Mouse (Mus musculus) cerebellum, postnatal 10 days (tissue): ENCODE measurements around the gene Shroom1.
A peak's percentile ranks its signal among the peaks of the same experiment; 100 is the strongest.
"Not testable (repeated sequence)": the region's sequence is repeated elsewhere in the genome, so short reads cannot be mapped to it uniquely, and the experiment has no call there.

Source experiments
- DNase-seq, 2 experiments: peaks; one replicate each; pipeline ENCODE4 v3.0.0; 2021; ENCODE audit warnings: mixed read lengths in 2 of 2

The Shroom1 gene

DNA sequence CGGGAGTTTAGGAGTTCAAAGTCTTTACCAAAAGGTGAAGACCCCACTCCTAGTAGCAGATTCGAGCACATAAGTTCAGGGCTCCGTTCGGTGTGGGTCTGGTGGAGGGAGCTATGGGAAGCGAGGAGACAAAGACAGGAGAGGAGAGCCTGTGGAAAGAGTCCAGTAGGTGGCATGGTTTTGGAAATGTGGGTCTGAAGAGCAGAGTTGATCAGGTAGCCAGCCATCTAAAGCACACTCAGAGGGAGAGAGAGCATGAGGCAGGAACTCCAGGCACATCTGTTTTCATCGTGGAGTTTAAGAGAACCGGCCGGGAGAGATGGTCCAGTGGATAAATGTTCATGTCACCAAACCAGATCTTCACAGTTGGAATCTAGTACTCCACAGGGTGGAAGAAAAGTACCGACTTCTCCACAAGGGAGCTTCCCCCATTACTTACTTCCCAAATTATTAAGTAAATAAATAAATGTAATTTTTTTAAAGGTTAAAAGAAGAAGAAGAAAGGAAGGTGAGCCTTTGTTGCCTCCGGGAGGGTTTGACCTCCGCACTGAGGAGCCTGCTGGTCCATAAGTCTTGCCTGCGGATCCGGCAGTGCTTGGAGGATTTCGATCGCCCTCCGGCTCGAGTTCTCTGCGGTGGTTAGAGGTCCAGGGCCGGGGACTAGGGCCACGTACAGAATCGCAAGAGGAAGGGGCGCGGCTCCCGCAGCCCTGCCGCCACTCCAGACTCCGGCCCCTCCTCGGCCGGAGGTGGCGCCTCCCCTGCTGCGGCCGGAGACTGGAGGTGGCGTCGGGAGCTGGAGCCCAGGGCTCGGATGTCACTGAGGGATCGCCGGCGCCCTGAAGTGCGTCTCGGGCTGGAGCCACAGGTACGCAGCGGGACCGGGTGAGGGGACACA is at the start of gene Shroom1, which contains the start of gene Gm10447:
TSS of gene Shroom1 (plus strand) at position 732 of the 898 bp plus-strand sequence.
TSS of gene Gm10447 (minus strand) at position 637 of the 898 bp plus-strand sequence.
- DNase-seq: peak; percentile 63 to 73

DNA sequence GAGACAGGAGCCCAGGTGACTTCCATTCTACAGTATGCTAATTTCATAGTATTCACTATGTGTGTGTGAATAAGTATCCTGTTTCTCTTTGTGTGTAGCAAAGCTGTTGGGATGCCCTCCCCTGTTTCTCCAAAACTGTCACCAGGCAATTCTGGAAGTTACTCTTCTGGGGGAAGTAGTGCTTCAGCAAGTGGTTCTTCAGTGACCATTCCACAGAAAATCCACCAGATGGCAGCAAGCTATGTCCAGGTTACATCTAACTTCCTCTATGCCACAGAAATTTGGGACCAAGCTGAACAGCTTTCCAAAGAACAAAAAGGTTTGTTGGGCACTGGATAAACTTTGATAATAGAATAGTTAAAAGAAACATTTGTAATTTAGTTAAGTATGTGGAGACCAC is 45.3 kb upstream of the Shroom1 start:
- peak in 1 of 2 experiments; percentile 48 for DNase-seq

DNA sequence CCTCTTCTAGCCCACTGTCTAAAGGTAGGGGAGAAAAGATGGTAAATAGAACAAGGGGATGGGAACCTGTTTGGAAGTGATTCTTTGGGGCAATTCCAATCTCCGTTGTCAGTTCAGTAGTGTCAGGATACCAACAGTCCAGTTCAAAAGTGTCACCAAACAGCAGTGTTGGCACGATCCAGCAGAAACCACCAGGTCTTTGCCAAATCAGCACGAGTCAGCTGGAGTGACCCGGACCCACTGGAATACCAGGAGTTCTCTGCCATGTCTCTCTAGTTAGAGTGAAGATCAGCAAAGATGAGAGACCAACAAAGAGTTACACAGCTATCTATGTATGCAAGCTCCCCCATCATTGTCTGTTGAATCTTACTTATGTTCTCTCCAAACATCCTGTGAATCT is 43.1 kb upstream of the Shroom1 start:
- DNase-seq: no peak

DNA sequence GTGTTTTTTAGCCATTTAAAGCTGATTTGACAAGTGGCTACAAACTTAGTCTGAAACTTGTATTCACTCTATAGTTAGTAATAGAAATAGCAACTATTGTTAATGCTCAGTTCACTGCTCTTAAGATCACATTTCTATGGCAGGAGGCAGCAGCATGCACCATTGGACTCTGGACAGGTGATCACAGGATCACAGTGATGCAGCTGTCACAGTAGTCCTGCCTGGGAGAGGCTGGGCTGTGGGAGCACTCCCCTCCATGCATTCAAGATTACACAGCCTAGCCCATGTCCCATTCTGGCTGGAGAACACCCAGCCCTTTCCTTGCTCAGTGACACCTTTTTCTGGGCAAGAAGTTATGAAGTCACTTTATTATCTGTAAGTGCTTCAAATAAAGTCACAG is 39.0 kb upstream of the Shroom1 start:
- no peak for DNase-seq

DNA sequence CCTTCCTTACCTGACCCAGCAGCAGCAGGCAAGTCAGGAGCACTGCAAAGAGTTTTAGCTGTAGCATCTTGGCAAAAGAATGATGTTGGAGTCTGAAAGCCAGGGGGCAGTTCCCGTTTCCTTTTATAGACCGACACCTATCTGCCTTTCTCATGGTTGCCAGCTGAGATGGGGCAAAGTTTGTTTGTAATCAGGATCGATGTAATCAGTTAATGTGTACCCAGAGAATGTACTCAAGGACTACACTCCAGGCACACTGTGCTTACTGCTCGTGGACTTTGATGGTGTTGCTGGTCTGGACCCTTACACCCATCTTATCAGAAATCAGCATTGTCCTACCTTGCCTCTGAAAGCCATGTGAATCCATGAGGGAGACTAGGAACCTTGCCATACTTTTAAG is 34.0 kb upstream of the Shroom1 start, which contains the start of gene Leap2:
TSS of gene Leap2 (minus strand) at position 135 of the 400 bp plus-strand sequence.
- DNase-seq: no peak

DNA sequence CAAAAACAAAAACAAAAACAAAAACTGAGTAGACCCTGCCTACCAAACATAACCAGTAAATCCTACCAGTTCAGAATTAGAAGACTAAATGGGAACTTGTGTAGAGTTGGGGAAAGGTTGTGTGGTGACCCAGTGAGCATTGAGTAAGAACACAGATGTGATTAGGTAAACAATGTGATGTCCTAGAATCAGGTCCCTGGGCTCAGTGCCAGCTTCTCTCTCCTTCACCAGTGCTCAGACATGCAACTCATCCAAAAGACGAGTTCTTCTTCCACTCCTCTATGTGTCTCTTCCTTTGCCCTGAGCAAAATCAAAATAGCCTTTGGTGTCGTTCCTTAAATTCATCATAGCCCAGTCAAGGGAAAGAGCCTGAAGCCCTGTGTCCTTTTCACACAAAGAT is 32.2 kb upstream of the Shroom1 start:
- peak; percentile 35 to 39 for DNase-seq

DNA sequence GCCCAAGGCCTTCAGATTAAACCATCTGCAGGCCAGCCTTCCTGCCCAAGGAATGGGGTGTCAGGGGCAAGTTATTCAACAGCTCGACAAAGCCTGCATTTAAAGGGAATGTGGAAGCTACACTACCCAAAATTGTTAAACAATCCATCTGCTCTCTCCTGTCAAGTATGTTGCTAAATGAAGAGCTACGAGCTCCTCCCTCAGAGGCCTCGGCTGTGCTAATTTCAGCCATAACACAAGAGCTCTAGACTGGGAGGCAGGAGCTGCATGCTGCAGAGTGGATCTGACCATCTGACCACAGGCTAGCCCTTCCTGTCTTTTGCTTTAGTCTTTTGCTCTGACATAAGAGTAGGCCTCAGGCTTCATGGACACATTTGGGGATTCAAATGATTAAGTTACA is 31.8 kb upstream of the Shroom1 start:
- no peak for DNase-seq

DNA sequence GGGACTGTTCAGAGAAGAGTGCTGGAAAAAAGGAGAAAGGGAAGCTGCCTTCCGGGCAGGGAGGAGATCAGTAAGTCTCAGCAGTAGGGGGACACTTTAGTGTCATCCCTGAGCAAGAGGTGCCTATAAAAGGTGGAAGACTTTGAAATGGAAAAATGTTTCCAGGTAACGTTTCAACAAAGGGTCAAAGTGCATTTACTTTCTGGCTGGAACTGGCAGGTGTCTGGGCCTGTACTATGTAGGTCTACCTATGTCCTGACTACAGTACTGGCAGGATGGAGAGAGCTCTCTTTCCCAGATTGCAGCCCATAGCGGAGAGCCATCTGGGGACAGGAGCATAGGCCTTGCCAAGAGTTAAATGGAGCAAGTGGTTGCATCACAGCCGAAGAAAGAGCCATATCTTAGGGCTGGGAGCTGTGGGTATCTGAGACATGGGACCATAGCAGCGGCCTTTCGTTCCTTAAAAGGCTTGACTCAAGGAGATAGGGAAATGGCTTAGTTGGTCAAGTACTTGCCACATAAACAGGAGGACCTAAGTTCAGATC is 31.2 kb upstream of the Shroom1 start:
- DNase-seq: peak in 1 of 2 experiments; percentile 22

DNA sequence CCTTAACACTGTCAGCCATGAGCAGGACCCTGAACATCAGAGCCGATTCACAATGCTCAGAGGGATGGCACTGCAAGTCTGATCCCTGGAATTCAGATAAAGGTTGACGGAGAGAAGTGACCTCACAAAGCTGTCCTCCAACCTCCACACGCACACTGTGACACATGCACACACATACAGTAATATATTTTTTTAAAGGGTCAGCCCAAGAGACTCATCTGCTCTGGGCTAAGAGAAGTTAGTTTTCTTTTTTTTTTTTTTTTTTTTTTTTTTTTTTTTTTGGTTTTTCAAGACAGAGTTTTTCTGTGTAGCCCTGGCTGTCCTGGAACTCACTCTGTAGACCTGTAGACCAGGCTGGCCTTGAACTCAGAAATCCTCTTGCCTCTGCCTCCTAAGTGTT is 30.1 kb upstream of the Shroom1 start:
- DNase-seq: not testable (repeated sequence)

DNA sequence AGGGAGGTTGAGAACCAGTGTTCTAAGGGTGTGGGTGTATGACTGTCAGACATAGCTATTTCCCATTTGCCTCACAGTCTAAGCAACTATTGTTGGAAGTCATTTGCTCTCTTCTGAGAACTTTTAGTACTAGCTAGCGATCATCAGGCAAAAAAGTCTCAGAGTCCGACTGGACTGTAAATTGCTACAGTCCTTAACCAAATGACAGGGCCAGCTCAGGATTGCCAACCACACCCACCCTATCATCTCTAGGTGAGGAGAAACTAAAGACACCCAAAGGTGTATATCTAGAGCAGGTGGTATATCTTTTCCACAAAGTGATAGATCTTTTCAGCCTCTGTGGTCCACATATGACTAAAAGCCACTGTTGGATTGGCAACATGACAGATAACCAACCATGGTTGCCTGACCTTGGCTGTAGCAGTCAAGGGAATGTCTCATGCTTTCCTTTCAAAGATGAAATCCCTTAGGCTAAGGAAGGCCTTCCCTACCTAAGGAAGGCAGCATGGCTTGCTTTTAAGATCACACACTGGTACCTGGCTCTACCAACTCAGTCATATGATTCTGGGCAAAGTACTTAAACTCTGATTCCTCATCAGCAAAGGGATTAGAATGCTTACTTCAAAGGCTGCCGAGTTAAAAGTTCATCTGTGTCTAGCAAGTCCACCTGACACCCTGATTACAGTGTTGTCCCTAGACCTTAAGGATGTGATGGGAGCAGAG is 28.9 kb upstream of the Shroom1 start:
- no peak for DNase-seq

DNA sequence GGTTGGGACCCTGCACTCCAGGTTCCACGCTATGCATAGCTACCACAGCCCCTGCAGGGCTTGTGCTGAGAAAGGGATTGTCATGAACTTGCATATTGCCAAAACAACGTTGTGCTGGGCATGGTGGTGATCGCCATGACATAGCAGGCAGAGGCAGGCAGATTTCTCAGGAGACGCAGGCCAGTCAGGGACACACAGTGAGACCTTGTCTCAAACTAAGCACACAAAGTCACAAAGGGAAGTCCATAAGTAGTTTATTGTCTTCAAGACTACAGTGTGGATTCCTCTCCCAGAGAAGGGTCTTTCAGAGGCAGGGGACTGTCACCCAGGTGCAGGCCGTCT is 28.3 kb upstream of the Shroom1 start:
- no peak for DNase-seq

DNA sequence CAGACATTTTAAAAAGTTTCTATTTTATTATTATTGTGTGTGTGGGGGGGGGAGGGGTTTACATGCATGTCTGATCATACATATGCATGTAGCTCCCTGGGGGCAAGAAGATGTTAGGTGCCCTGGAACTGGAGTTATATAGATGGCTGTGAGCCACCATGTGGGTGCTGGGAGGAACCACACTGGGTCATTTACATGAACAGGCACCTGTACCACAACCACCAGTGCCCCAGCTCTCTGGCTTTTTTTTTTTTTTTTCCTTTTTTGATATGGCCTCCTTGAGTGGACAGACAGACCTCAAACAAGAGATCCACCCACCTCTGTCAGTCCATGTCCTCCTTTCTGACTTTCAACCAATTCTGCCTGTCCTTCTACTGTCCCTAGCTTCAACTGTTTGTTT is 27.8 kb upstream of the Shroom1 start:
- no peak for DNase-seq

DNA sequence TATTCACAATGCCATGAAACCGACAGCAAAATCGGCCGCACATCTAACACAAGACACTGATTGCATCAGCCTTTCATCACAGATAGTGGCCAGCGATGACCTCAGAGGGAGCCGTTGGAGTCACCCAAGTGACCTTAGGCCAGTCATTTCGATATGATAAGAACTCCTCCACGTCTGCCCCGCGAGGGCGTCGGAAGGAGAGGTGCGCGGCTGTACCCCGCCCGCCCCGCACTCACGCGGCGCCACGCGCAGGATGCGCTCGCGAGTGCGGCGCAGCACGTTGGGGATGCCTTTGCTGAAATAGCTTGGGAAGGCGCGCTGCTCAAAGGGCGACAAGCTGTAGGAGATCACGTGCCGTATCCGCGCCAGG is 26.7 kb upstream of the Shroom1 start:
- DNase-seq: no peak

DNA sequence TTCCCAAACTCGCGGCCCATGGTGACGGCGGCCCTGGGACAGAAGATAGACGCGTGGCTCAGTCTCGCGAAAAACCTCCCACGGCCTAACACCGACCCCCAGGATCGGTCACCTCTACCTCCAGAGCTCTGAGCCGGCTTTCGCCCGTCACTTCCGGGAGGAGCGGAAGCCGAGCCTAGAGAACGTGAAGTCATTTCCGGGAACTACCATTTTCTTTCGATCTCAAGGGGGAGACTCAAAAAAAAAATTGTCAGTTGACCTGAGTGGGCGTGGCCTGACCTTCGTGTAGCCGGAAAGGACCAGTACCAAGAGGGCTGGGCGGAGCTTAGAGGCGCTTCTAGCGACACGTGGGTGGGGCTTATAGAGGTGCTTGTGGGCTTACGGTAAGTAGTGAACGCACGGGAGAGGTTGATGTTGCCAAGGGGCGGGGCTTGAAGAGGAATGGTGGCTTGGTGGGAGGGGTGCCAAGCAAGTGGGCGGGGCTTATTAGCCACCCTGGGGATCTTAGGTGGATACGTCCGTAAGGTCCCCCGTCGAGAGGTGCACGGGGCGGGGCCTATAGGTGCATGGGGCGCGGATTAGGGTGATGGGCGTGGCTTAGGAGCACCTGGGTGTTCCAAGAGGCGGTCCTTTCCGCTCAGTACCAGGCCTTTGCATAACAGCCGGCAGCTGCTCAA is 26.2 kb upstream of the Shroom1 start, which contains the start of the genes Uqcrq and Gdf9:
TSS of gene Uqcrq (minus strand) at position 162 of the 677 bp plus-strand sequence.
TSS of gene Gdf9 (plus strand) at position 354 of the 677 bp plus-strand sequence.
- DNase-seq: peak; percentile 100

DNA sequence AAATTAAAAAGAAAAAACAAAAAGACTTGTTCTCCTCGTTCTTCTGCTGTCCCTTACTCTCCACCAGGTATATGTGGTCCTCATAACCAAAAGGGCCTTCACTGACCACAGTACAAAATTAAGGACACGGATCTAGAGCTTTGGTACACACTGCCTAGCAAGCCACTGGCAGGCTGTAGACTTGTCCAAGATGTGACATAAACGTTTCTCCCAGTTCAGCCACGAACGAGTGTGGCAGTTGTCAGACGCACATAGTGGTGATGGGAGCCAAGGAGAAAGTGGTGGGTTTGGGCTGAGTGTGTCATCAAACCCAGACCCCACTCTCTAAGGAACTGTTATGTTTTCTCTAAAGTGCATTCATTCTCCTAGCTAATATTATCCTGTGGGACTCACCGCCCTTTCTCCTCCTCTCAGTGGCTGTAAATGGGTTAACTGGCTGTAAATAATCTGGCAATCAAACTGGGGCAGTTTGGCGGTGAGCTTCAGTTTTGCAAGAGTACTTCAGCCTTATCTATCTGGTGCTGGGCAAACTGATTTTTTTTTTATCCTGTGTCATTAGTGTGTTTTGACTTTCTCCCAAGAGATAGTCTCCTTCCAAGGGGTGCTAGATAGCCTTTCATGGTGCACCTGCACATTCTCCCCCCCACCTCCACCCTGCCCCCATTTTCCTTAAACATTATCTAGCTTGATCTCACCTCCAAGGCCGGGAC is 25.5 kb upstream of the Shroom1 start:
- DNase-seq: no peak

DNA sequence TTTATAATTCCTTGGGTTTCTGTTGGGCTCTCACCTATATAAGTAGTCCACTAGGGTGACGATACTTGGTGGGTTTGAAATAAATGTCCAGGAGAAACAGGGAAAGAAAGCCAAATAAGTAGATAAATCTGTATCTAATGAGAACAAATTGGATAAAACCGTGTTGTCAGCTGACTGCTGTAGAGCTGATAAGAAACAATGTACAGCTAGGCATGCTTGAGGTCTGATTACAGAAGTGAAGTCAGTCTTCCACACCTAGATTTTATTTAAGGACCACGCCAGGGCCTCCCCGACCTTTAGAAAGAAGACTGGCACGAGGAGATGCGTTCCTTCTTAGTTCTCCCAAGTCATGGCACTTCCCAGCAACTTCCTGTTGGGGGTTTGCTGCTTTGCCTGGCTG is 23.9 kb upstream of the Shroom1 start:
- DNase-seq: no peak

DNA sequence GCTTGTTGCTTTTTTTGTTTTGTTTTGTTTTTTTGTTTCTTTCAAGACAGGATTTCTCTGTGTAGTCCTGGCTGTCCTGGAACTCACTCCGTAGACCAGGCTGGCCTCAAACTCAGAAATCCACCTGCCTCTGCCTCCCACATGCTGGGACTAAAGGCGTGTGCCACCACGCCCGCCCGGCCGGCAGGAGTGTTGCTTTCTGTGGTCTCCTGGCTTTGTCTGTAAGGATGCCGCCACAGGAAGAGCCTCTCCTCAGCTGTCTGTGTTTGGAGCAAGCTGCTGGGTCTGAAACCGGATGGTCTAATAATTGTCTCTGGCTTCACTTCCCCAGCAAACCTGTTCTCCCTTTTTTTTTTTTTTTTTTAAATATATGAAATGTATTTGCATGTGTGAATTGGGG is 21.5 kb upstream of the Shroom1 start:
- no peak for DNase-seq

DNA sequence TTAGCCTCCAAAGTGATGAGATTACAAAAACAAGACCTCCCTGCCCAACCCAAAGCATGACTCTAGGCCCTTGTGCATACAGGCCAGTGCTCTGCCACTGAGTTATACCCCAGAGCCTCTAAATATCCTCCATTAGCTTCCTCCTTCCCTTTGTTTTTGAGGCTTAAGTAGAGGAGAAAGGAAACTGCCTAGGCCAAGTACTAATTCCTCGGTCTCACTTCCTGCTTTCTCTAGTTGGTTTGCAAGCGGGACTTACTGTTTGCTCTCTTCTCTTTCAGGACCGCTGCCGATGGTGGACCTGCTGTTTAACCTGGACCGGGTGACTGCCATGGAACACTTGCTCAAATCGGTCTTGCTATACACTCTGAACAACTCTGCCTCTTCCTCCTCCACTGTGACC is 20.7 kb upstream of the Shroom1 start:
- DNase-seq: no peak

DNA sequence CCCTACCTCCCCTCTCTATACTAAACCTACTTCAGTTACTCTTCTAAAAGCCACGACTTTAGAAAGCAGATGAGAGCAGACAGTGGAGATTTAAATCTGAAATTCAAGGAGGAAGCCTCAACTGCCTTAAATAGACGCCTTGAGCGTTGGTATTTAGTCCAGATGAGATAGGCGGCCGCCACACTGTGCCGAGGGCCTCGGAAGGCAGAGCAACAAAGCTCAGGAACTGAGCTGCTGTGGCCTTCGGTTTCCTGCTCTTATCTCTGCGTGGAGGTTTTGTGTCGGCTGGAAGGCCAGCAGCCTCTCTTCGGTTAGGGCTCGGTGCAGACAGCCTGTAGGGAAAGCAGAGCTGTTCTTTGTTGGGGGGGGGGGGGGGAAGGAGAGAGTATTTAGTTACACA is 15.1 kb upstream of the Shroom1 start:
- no peak for DNase-seq

DNA sequence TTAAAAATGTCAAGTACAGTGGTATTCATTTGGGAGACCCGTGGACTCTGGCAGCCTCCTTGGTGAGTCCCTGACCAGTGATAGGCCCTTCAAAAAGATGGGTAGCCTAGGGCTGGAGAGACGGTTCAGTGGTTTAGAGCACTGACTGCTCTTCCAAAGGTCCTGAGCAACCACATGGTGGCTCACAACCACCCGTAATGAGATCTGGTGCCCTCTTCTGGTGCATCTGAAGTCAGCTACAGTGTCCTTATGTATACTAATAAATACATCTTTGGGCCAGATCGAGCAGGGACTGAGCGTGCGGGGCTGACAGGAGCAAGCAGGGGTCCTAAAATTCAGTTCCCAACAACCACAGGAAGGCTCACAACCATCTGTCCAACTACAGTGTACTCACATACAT is 13.1 kb upstream of the Shroom1 start:
- peak; percentile 62 to 66 for DNase-seq

DNA sequence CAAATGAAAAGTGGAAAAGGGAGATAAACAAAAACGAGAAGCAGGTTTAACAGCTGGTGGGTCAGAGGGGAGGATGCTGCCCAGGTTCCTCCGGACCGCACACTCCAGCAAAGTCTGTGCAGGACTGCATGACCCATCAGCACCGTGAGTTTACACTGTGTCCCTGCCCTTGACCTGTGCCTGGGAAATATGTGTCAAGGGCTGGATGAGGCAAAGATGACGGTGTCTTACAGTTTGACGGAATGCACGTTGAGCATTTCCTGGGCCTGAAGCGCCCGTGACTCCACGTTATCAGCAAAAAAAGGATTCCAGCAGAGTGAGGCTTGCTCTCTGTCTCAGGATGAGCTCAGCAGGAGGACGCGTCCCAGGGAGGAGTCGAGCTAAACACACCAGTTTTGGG is 11.4 kb upstream of the Shroom1 start:
- DNase-seq: no peak

DNA sequence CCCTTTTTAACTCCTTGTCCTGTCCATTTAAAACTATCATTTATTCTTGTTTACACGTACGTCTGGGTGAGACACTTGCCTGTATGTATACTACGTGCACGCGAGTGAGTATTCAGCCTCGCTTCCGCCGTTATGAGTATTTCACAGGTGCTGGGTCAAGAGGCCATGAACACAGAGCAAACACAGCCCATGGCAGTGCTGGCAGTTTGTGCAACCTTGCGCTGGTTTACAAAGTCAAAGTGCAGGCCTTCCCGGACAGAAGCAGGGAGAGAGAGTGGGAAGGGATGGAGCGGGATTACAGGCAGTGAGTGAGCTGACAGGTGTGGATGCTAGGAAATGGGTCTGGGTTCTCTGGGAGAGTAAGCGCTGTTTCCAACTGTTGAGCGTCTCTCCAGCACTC is 10.8 kb upstream of the Shroom1 start:
- no peak for DNase-seq
